Mouse (Mus musculus) neural tube, embryonic 14.5 days (tissue): ENCODE data around the gene Cand2. TPM values are rescaled to one million over a fixed set of nuclear protein-coding genes. Genes with fewer than 3 reads are reported as not detected.

Source experiments
- ATAC-seq: fragments of 200-750 bp; cut with Nextera tagmentation; 2 replicates; pipeline ENCODE4 v1.8.0; 2017; ENCODE audit warnings: low read depth, mild to moderate bottlenecking, moderate TSS enrichment, moderate library complexity
- H3K27ac ChIP-seq: fragments of 300-500 bp; sonication (generic); 2 replicates; pipeline ENCODE4 v1.5.1; 2014; ENCODE audit warnings: low read depth, mild to moderate bottlenecking, control low read depth, low read length, moderate library complexity, mixed read lengths
- H3K27me3 ChIP-seq: fragments of 300-500 bp; sonication (generic); 2 replicates; pipeline ENCODE4 v1.6.1; 2014; ENCODE audit warnings: low read length; ENCODE audit not compliant: control insufficient read depth, insufficient read depth
- H3K36me3 ChIP-seq: fragments of 300-500 bp; sonication (generic); 2 replicates; pipeline ENCODE4 v1.6.1; 2014; ENCODE audit warnings: low read length, mixed read lengths; ENCODE audit not compliant: control insufficient read depth, insufficient read depth
- H3K4me1 ChIP-seq: fragments of 300-500 bp; sonication (generic); 2 replicates; pipeline ENCODE4 v1.6.1; 2014; ENCODE audit warnings: low read length; ENCODE audit not compliant: control insufficient read depth, insufficient read depth
- H3K4me2 ChIP-seq: fragments of 300-500 bp; sonication (generic); 2 replicates; pipeline ENCODE4 v1.6.1; 2014; ENCODE audit warnings: mild to moderate bottlenecking, low read depth, low read length, control low read depth
- H3K4me3 ChIP-seq: fragments of 300-500 bp; sonication (generic); 2 replicates; pipeline ENCODE4 v1.5.1; 2014; ENCODE audit warnings: low read depth, low read length, control low read depth, mixed read lengths
- H3K9ac ChIP-seq: fragments of 300-500 bp; sonication (generic); replicated peaks from 2 replicates; pipeline ENCODE4 v1.6.1; 2014; ENCODE audit warnings: low read depth, mild to moderate bottlenecking, control low read depth, low read length, mixed read lengths
- H3K9me3 ChIP-seq: fragments of 300-500 bp; sonication (generic); 2 replicates; pipeline ENCODE4 v1.6.1; 2016; ENCODE audit warnings: low read length; ENCODE audit not compliant: control insufficient read depth
- WGBS: fragments of 180-500 bp; shearing (Covaris S2); extraction: QIAGEN DNeasy Blood & Tissue Kit; methylation state at CpG from one replicate; pipeline ENCODE4 v1.1.7; 2014; 5-methylcytosine and 5-hydroxymethylcytosine counted together
- polyA plus RNA-seq: library from polyadenylated mRNA; unstranded; fragments of >200 nt; fragmentation: Nextera tagmentation; extraction: Ambion mirVana; gene quantifications from 2 replicates; pipeline ENCODE4 v1.2.1, GENCODE M21; 2014

The Cand2 gene
- polyA plus RNA-seq, 1 experiment from 2014 or later = 8.3 TPM

- Histone ChIP-seq H3K27me3 (no peaks in the 10 kb centered on the region), H3K4me1 (no peaks in the 10 kb centered on the region), H3K4me2 (no peak overlapping the region), H3K9ac (no peak overlapping the region), H3K36me3 (peaks cover 70% of the 10 kb centered on the region), H3K4me3 (no peak overlapping the region), H3K27ac (no peak overlapping the region), H3K9me3 (no peaks in the 10 kb centered on the region)
- 89% methylated on average over 34 of the region's 34 CpGs for WGBS
- ATAC-seq = no peak
Observed at GRCm38 (mm10) chr6:115791842-115792686, 17.7 kb downstream of the Cand2 start.

GRCm38 (mm10) chr6:115792691-115793215, 18.4 kb downstream of the Cand2 start:
- no peaks in the 10 kb centered on the region for H3K4me1 ChIP-seq
- WGBS = 89% methylated on average over 20 of the region's 21 CpGs
- no peak overlapping the region for H3K4me3 ChIP-seq
- no peaks in the 10 kb centered on the region for H3K27me3 ChIP-seq
- no peak overlapping the region for H3K9ac ChIP-seq
- no peak overlapping the region for H3K4me2 ChIP-seq
- no peak overlapping the region for H3K27ac ChIP-seq
- peaks cover 73% of the 10 kb centered on the region for H3K36me3 ChIP-seq
- H3K9me3 ChIP-seq = no peaks in the 10 kb centered on the region
- no peak for ATAC-seq

DNA sequence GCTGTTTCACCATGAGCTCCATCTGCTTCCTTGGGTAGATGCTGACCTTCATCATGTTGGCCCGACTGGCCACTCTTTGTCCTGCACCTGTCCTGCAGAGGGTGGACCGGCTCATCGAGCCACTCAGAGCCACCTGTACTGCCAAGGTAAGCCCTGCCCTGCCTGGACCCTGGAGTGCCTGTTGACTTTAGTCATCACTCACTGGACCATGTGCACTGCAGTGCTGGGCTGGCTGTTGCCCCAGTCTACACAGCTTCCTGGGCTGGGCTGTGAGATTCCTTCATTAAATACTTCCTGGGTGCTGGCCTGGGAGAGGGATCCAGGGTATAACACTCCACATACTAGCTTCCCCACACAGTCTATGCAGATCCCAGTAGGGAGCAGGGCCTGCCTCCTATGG, 27.5 kb downstream of the Cand2 start:
- 95% methylated on average over 3 of the region's 3 CpGs for WGBS

GRCm38 (mm10) chr6:115803541-115804382, 29.4 kb downstream of the Cand2 start:
- Histone ChIP-seq H3K9me3 (no peaks in the 10 kb centered on the region), H3K4me2 (no peak overlapping the region), H3K4me3 (no peak overlapping the region), H3K4me1 (peaks cover 16% of the 10 kb centered on the region), H3K27ac (no peak overlapping the region), H3K27me3 (no peaks in the 10 kb centered on the region), H3K9ac (no peak overlapping the region), H3K36me3 (peaks cover 77% of the 10 kb centered on the region)
- no peak for ATAC-seq
- WGBS = 48% methylated on average over 16 of the region's 16 CpGs

More for the DNA sequence above, 27.5 kb downstream of the Cand2 start:
- ATAC-seq = 0 out of 2 replicates have a peak, but pooled peaks have one; percentile 22
- no peak overlapping the region for H3K4me3 ChIP-seq
- H3K36me3 ChIP-seq = peaks cover 90% of the 10 kb centered on the region
- no peak overlapping the region for H3K27ac ChIP-seq
- H3K4me2 ChIP-seq = no peak overlapping the region
- H3K9ac ChIP-seq = no peak overlapping the region
- H3K9me3 ChIP-seq = no peaks in the 10 kb centered on the region
- no peaks in the 10 kb centered on the region for H3K27me3 ChIP-seq
- H3K4me1 ChIP-seq = peaks cover 9% of the 10 kb centered on the region

GRCm38 (mm10) chr6:115804432-115805192, 30.3 kb downstream of the Cand2 start:
- Histone ChIP-seq H3K4me3 (no peak overlapping the region), H3K27ac (no peak overlapping the region), H3K4me1 (peaks cover 16% of the 10 kb centered on the region), H3K9me3 (no peaks in the 10 kb centered on the region), H3K9ac (no peak overlapping the region), H3K4me2 (no peak overlapping the region), H3K27me3 (no peaks in the 10 kb centered on the region), H3K36me3 (peaks cover 69% of the 10 kb centered on the region)
- ATAC-seq = no peak
- 57% methylated on average over 10 of the region's 10 CpGs for WGBS

- 5% methylated on average over 15 of the region's 15 CpGs for WGBS
- ATAC-seq = no peak
- peaks cover 16% of the 10 kb centered on the region for H3K4me1 ChIP-seq
- peak overlapping the region; percentile 89 for H3K27ac ChIP-seq
- no peaks in the 10 kb centered on the region for H3K27me3 ChIP-seq
- H3K4me2 ChIP-seq = peak overlapping the region; percentile 78
- peak overlapping the region; percentile 92 for H3K9ac ChIP-seq
- H3K9me3 ChIP-seq = no peaks in the 10 kb centered on the region
- H3K4me3 ChIP-seq = peak overlapping the region; percentile 97
- peaks cover 44% of the 10 kb centered on the region for H3K36me3 ChIP-seq
Observed at GRCm38 (mm10) chr6:115807464-115808195, 33.3 kb downstream of the Cand2 start.

- H3K27me3 ChIP-seq = no peaks in the 10 kb centered on the region
- peaks cover 40% of the 10 kb centered on the region for H3K36me3 ChIP-seq
- peak; percentile 19; the same call in 1 of the 2 replicates for ATAC-seq
- H3K9ac ChIP-seq = peak overlapping the region; percentile 92
- H3K27ac ChIP-seq = peak overlapping the region; percentile 89
- H3K4me1 ChIP-seq = peaks cover 16% of the 10 kb centered on the region
- H3K4me3 ChIP-seq = peak overlapping the region; percentile 97
- no peaks in the 10 kb centered on the region for H3K9me3 ChIP-seq
- H3K4me2 ChIP-seq = peak overlapping the region; percentile 78
- WGBS = under 1% methylated on average over 22 of the region's 22 CpGs
Observed at GRCm38 (mm10) chr6:115808196-115808487, 33.8 kb downstream of the Cand2 start.
